Mouse (Mus musculus): ENCODE measurements around the gene Zdhhc13. TPM values are rescaled to one million over a fixed set of nuclear protein-coding genes. Genes with fewer than 3 reads are reported as not detected.

Gene Zdhhc13
- polyA plus RNA-seq, 2 experiments = 28.5 to 30.5 TPM

- WGBS = 86% methylated on average over 9 of the region's 9 CpGs
- peaks cover 42% of the 10 kb centered on the region for H3K36me3 ChIP-seq (ENCODE audit: control insufficient read depth, insufficient read depth, low read length)
- no peaks in the 10 kb centered on the region for H3K4me1 ChIP-seq (ENCODE audit: control insufficient read depth, insufficient read depth, low read length)
- no peak overlapping the region for H3K4me2 ChIP-seq (replicated peaks; ENCODE audit: low read depth, low read length, severe bottlenecking)
- no peak overlapping the region for H3K9ac ChIP-seq (ENCODE audit: low read depth, low read length, severe bottlenecking)
- H3K27me3 ChIP-seq (ENCODE audit: control insufficient read depth, insufficient read depth, low read length) = no peaks in the 10 kb centered on the region
- H3K27ac ChIP-seq (replicated peaks; ENCODE audit: low read depth, low read length) = no peak overlapping the region
- no peaks in the 10 kb centered on the region for H3K9me3 ChIP-seq (ENCODE audit: control insufficient read depth, low read length)
- no peak overlapping the region for H3K4me3 ChIP-seq (replicated peaks; ENCODE audit: low read length)
- DNase-seq (ENCODE audit: low spot score) (no peak), ATAC-seq (ENCODE audit: low FRiP score, low read depth) (no peak)
- TF ChIP-seq POLR2A (IDR thresholded peaks at IDR 0.05; ENCODE audit: borderline replicate concordance, extremely low read depth, insufficient read depth, insufficient read length) = no peak
Observed at GRCm38 (mm10) chr7:48864671-48865458, 76.1 kb downstream of the Zdhhc13 start.

DNA sequence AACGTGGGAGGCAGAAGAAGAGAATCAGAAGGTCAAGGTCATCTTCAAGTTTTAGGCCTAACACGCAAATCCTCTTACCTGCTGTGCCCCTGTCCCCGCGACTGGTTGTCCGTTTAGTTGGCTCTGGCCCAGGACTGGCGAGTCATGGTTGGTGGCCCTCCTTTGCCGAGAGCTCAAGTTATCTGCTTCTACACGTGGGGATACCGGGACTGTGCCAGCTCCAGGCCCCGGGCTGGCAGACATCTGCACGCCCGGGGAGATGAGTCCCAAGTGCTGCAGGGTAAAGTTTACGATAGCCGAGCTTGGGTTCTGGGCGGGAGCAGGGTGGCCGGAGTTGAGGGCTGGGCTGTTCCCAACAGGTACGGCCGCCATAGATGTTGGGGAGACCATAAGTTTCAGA, 78.8 kb downstream of the Zdhhc13 start:
- DNase-seq (ENCODE audit: low spot score) = no peak
- no peak for ATAC-seq (ENCODE audit: low FRiP score, low read depth)
- no peak overlapping the region for H3K4me2 ChIP-seq (replicated peaks; ENCODE audit: low read depth, low read length, severe bottlenecking)
- no peak overlapping the region for H3K4me3 ChIP-seq (replicated peaks; ENCODE audit: low read length)
- no peak overlapping the region for H3K27ac ChIP-seq (replicated peaks; ENCODE audit: low read depth, low read length)
- 93% methylated on average over 18 of the region's 18 CpGs for WGBS
- H3K9me3 ChIP-seq (ENCODE audit: control insufficient read depth, low read length) = no peaks in the 10 kb centered on the region
- H3K4me1 ChIP-seq (ENCODE audit: control insufficient read depth, insufficient read depth, low read length) = no peaks in the 10 kb centered on the region
- H3K9ac ChIP-seq (ENCODE audit: low read depth, low read length, severe bottlenecking) = no peak overlapping the region
- no peaks in the 10 kb centered on the region for H3K27me3 ChIP-seq (ENCODE audit: control insufficient read depth, insufficient read depth, low read length)
- TF ChIP-seq POLR2A (IDR thresholded peaks at IDR 0.05; ENCODE audit: borderline replicate concordance, extremely low read depth, insufficient read depth, insufficient read length) = no peak
- peaks cover 69% of the 10 kb centered on the region for H3K36me3 ChIP-seq (ENCODE audit: control insufficient read depth, insufficient read depth, low read length)

- H3K27me3 ChIP-seq (ENCODE audit: control insufficient read depth, insufficient read depth, low read length) = no peaks in the 10 kb centered on the region
- H3K9ac ChIP-seq (ENCODE audit: low read depth, low read length, severe bottlenecking) = no peak overlapping the region
- no peaks in the 10 kb centered on the region for H3K4me1 ChIP-seq (ENCODE audit: control insufficient read depth, insufficient read depth, low read length)
- H3K27ac ChIP-seq (replicated peaks; ENCODE audit: low read depth, low read length) = no peak overlapping the region
- no peak for TF ChIP-seq POLR2A (IDR thresholded peaks at IDR 0.05; ENCODE audit: borderline replicate concordance, extremely low read depth, insufficient read depth, insufficient read length)
- ATAC-seq (ENCODE audit: low FRiP score, low read depth) (no peak; the same call in 1 of the 2 replicates), DNase-seq (ENCODE audit: low spot score) (no peak)
- peaks cover 94% of the 10 kb centered on the region for H3K36me3 ChIP-seq (ENCODE audit: control insufficient read depth, insufficient read depth, low read length)
- no peak overlapping the region for H3K4me3 ChIP-seq (replicated peaks; ENCODE audit: low read length)
- no peaks in the 10 kb centered on the region for H3K9me3 ChIP-seq (ENCODE audit: control insufficient read depth, low read length)
- WGBS = 82% methylated on average over 6 of the region's 6 CpGs
- H3K4me2 ChIP-seq (replicated peaks; ENCODE audit: low read depth, low read length, severe bottlenecking) = no peak overlapping the region
Observed at GRCm38 (mm10) chr7:48870144-48870543, 81.3 kb downstream of the Zdhhc13 start.

GRCm38 (mm10) chr7:48870579-48871180, 81.9 kb downstream of the Zdhhc13 start:
- DNase-seq (ENCODE audit: low spot score) (no peak), ATAC-seq (ENCODE audit: low FRiP score, low read depth) (no peak)
- Histone ChIP-seq H3K27ac (replicated peaks; ENCODE audit: low read depth, low read length) (no peak overlapping the region), H3K9me3 (ENCODE audit: control insufficient read depth, low read length) (no peaks in the 10 kb centered on the region), H3K4me2 (replicated peaks; ENCODE audit: low read depth, low read length, severe bottlenecking) (no peak overlapping the region), H3K4me1 (ENCODE audit: control insufficient read depth, insufficient read depth, low read length) (no peaks in the 10 kb centered on the region), H3K27me3 (ENCODE audit: control insufficient read depth, insufficient read depth, low read length) (no peaks in the 10 kb centered on the region), H3K9ac (ENCODE audit: low read depth, low read length, severe bottlenecking) (no peak overlapping the region), H3K36me3 (ENCODE audit: control insufficient read depth, insufficient read depth, low read length) (peaks cover 94% of the 10 kb centered on the region), H3K4me3 (replicated peaks; ENCODE audit: low read length) (no peak overlapping the region)
- no peak for TF ChIP-seq POLR2A (IDR thresholded peaks at IDR 0.05; ENCODE audit: borderline replicate concordance, extremely low read depth, insufficient read depth, insufficient read length)
- 93% methylated on average over 21 of the region's 21 CpGs for WGBS

DNA sequence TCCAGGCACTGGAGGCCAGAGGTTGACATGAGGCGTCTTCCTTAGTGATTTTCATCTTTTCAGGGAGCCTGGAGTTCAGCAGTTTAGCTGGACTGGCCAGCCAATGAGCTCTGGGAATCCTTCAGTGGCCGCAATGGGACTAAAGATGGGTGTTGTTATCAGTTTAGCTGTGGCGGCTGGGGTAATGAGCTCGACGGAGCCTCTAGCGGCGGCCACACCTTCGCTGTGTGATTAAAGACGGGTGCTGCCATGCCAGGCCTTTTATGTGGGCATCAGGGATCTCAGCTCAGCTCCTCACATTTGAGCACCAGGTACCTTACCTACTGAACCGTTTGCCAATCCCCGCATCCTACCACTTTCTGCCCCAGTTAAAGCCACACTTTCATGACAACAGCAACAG, 82.5 kb downstream of the Zdhhc13 start:
- no peak overlapping the region for H3K4me3 ChIP-seq (replicated peaks; ENCODE audit: low read length)

More for the DNA sequence above, 82.5 kb downstream of the Zdhhc13 start:
- no peaks in the 10 kb centered on the region for H3K27me3 ChIP-seq (ENCODE audit: control insufficient read depth, insufficient read depth, low read length)
- ATAC-seq (ENCODE audit: low FRiP score, low read depth) (no peak), DNase-seq (ENCODE audit: low spot score) (no peak)
- no peak overlapping the region for H3K4me2 ChIP-seq (replicated peaks; ENCODE audit: low read depth, low read length, severe bottlenecking)
- H3K27ac ChIP-seq (replicated peaks; ENCODE audit: low read depth, low read length) = no peak overlapping the region
- 91% methylated on average over 11 of the region's 11 CpGs for WGBS
- no peak for TF ChIP-seq POLR2A (IDR thresholded peaks at IDR 0.05; ENCODE audit: borderline replicate concordance, extremely low read depth, insufficient read depth, insufficient read length)
- no peaks in the 10 kb centered on the region for H3K9me3 ChIP-seq (ENCODE audit: control insufficient read depth, low read length)
- peaks cover 94% of the 10 kb centered on the region for H3K36me3 ChIP-seq (ENCODE audit: control insufficient read depth, insufficient read depth, low read length)
- H3K9ac ChIP-seq (ENCODE audit: low read depth, low read length, severe bottlenecking) = no peak overlapping the region
- no peaks in the 10 kb centered on the region for H3K4me1 ChIP-seq (ENCODE audit: control insufficient read depth, insufficient read depth, low read length)
